Mouse (Mus musculus): ENCODE data around the gene Lamb3. TPM values are rescaled to one million over a fixed set of nuclear protein-coding genes. Genes with fewer than 3 reads are reported as not detected.
"Not testable (repeated sequence)": the region's sequence is repeated elsewhere in the genome, so short reads cannot be mapped to it uniquely, and the experiment has no call there.

Lamb3 gene
- polyA plus RNA-seq, 1 experiment from 2014 or later, result 24.4 TPM

DNA sequence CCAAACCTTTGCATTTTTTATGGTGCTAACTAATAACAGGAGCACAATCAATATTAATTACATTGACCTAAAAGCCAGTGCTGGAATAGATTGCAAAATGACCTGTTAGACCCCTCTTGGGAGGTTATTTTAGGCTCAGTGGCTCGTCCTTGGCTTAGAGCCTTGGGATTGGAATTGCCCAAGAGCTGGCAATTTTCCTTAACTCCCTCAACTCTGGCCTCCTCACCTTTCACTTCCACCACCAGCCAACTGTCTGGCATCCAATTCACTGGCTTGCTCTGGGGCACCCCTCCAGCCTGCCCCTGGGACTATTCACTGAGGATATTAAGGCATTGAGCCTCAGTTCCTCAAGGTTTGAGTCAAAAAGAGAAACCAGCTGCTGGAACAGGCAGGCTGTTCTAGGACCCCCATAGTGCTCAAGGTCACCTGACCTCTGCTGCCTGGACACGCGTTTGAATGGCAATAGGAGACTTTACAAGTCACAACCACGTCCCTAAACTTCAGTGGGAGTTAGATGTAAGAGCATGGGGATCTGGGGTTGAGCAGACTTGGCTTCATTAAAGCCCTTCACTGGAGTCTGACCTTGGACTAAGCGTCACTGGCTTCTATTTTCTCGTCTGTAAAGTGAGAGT, 71.0 kb downstream of the Lamb3 start:
- Histone ChIP-seq H3K36me3 (ENCODE audit: insufficient read depth) (no peaks in the 10 kb centered on the region), H3K4me1 (ENCODE audit: insufficient read depth) (no peaks in the 10 kb centered on the region), H3K4me3 (ENCODE audit: low read depth, low read length) (no peak overlapping the region), H3K27ac (ENCODE audit: low read depth) (no peak overlapping the region), H3K27me3 (ENCODE audit: insufficient read depth, low read length) (no peaks in the 10 kb centered on the region), H3K9ac (no peak overlapping the region), H3K9me3 (ENCODE audit: low read depth, low read length) (no peaks in the 10 kb centered on the region), H3K4me2 (no peak overlapping the region)
- DNase-seq, result no peak
- no peak for ATAC-seq (ENCODE audit: insufficient read depth)
- 50% methylated on average over 6 of the region's 6 CpGs for WGBS
- no peak for TF ChIP-seq CTCF (IDR thresholded peaks at IDR 0.05; ENCODE audit: low read depth)

DNA sequence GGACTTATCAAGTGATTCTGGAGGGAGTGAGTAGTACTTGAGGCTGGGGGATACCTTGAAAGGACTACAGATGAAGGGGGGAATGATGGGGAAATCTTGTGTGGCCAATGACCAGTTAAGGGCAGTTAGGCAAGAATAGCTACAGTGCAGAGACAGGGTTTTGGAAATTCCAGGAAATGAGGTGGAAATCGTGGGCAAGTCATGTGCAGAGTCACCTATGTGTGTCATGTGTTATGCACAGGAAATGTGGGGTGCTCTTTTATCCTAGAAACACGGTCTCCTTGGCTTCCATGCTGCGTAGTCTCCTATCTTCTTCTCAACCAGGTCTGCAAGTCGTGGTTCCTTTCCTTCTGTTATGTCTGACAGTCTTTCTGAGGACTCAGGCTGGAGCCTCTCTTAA, 72.0 kb downstream of the Lamb3 start:
- H3K9ac ChIP-seq, result no peak overlapping the region
- no peaks in the 10 kb centered on the region for H3K9me3 ChIP-seq (ENCODE audit: low read depth, low read length)
- DNase-seq, result no peak
- H3K4me1 ChIP-seq (ENCODE audit: insufficient read depth), result no peaks in the 10 kb centered on the region
- no peak for ATAC-seq (ENCODE audit: insufficient read depth)
- TF ChIP-seq CTCF (IDR thresholded peaks at IDR 0.05; ENCODE audit: low read depth), result no peak
- H3K4me3 ChIP-seq (ENCODE audit: low read depth, low read length), result no peak overlapping the region
- WGBS, result 73% methylated on average over 4 of the region's 4 CpGs
- no peak overlapping the region for H3K4me2 ChIP-seq
- no peak overlapping the region for H3K27ac ChIP-seq (ENCODE audit: low read depth)
- H3K36me3 ChIP-seq (ENCODE audit: insufficient read depth), result no peaks in the 10 kb centered on the region
- no peaks in the 10 kb centered on the region for H3K27me3 ChIP-seq (ENCODE audit: insufficient read depth, low read length)

DNA sequence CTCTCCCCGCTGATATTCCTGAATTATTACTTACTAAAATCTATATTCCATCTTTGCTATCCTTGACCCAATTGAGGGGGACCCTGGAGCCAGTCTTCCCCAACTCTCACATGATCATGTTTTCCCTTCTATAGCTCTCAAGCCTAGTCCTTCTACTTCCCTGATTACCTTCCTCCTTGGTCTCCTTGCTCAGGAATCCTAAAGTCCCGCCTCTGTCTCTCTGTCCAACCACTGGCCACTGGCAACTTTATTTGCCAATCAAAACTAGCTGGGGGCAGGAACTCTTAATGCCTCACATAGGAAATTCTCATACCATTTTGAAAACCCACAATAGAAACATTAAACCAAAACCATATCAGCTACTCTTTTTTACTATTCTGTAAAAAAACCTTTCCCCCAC, 73.8 kb downstream of the Lamb3 start:
- ATAC-seq (ENCODE audit: insufficient read depth) (no peak), DNase-seq (no peak)
- Histone ChIP-seq H3K9ac (no peak overlapping the region), H3K4me1 (ENCODE audit: insufficient read depth) (no peaks in the 10 kb centered on the region), H3K36me3 (ENCODE audit: insufficient read depth) (no peaks in the 10 kb centered on the region), H3K9me3 (ENCODE audit: low read depth, low read length) (no peaks in the 10 kb centered on the region), H3K27me3 (ENCODE audit: insufficient read depth, low read length) (no peaks in the 10 kb centered on the region), H3K27ac (ENCODE audit: low read depth) (no peak overlapping the region), H3K4me3 (ENCODE audit: low read depth, low read length) (no peak overlapping the region), H3K4me2 (no peak overlapping the region)
- TF ChIP-seq CTCF (IDR thresholded peaks at IDR 0.05; ENCODE audit: low read depth), result no peak
- 86% methylated on average over 2 of the region's 2 CpGs for WGBS

DNA sequence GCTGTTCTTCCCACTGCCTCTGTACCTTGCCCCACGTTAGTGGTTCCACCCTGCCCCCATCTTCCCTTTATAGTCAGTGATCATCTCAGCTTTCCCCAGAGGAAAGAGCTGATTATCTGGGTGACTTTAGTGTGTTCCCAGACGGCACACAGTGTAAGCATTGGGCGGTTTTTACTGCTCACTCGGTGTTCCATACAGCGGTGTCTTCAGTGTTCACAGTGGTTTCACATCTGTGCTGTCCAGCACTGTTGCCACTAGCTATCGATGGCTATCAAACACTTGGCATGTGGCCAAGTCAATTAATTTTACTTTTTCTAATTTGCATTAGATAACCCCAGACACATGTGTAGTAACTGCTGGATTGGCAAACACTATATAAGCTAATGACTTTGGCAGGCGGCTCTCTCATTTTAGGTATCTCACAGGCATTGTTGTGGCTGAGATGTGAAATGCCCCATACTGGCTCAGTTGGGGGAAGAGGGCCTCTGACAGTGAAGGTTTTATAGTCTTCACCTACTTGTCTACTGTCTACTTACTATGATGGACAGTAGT, 76.8 kb downstream of the Lamb3 start:
- Histone ChIP-seq H3K4me1 (ENCODE audit: insufficient read depth) (no peaks in the 10 kb centered on the region), H3K27me3 (ENCODE audit: insufficient read depth, low read length) (no peaks in the 10 kb centered on the region), H3K4me2 (no peak overlapping the region), H3K9me3 (ENCODE audit: low read depth, low read length) (no peaks in the 10 kb centered on the region), H3K4me3 (ENCODE audit: low read depth, low read length) (no peak overlapping the region), H3K36me3 (ENCODE audit: insufficient read depth) (no peaks in the 10 kb centered on the region), H3K27ac (ENCODE audit: low read depth) (no peak overlapping the region), H3K9ac (no peak overlapping the region)
- no peak for ATAC-seq (ENCODE audit: insufficient read depth)
- DNase-seq, result no peak
- no peak for TF ChIP-seq CTCF (IDR thresholded peaks at IDR 0.05; ENCODE audit: low read depth)
- WGBS, result 65% methylated on average over 7 of the region's 7 CpGs

DNA sequence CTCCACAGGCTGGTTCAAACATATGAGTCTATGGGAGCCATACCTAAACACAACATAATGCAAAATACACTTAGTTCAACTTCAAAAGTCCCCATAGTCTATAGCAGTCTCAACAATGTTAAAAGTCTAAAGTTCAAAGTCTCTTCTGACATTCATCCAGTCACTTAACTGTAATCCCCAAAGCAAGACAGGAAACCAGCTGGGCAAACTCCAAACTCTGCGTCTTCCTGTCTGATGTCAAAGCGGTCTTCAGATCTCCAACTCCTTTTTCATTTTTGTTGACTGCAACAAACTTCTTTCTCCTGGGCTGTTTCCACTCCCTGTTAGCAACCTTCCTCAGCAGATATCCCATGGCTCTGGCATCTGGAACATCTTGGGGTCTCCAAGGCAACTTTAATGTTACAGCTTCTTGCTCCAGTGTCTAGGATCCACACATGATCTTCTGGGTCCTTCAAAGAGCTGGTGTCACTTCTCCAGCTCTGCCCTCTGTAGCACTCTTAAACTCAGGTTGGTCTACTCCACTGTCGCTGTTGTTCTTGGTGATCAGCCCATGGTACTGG, 78.3 kb downstream of the Lamb3 start:
- ATAC-seq (ENCODE audit: insufficient read depth); H3K36me3 ChIP-seq (ENCODE audit: insufficient read depth); H3K27ac ChIP-seq (ENCODE audit: low read depth); H3K27me3 ChIP-seq (ENCODE audit: insufficient read depth, low read length); H3K9ac ChIP-seq; H3K4me2 ChIP-seq; H3K4me3 ChIP-seq (ENCODE audit: low read depth, low read length); DNase-seq; H3K9me3 ChIP-seq (ENCODE audit: low read depth, low read length); H3K4me1 ChIP-seq (ENCODE audit: insufficient read depth): not testable (repeated sequence)
- WGBS, result 77% methylated on average over 3 of the region's 3 CpGs

DNA sequence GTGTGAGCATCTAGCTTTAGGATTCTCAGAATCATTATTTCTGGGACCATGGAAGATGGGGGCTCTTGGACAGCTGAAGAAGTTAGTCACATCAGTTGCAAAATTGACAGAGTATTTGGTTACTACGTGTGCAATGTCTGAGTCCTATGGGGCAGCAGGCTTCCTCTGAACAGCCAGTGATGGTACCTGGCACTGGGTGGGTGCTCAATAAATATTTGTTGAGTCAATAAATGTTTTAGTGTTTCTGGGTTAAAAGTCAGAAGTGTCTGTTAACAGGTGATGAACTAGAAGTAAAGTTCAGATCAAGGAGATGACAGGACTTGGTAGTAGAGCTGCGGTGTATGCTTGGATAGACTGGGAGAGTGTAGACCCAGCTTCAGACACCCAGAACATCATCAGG, 80.1 kb downstream of the Lamb3 start:
- Histone ChIP-seq H3K27ac (ENCODE audit: low read depth) (no peak overlapping the region), H3K4me2 (no peak overlapping the region), H3K27me3 (ENCODE audit: insufficient read depth, low read length) (no peaks in the 10 kb centered on the region), H3K4me1 (ENCODE audit: insufficient read depth) (no peaks in the 10 kb centered on the region; the same call in 1 of the 2 replicates), H3K4me3 (ENCODE audit: low read depth, low read length) (no peak overlapping the region), H3K9ac (no peak overlapping the region), H3K36me3 (ENCODE audit: insufficient read depth) (no peaks in the 10 kb centered on the region), H3K9me3 (ENCODE audit: low read depth, low read length) (no peaks in the 10 kb centered on the region)
- WGBS, result 51% methylated on average over 2 of the region's 2 CpGs
- DNase-seq (no peak), ATAC-seq (ENCODE audit: insufficient read depth) (no peak)
- no peak for TF ChIP-seq CTCF (IDR thresholded peaks at IDR 0.05; ENCODE audit: low read depth)

DNA sequence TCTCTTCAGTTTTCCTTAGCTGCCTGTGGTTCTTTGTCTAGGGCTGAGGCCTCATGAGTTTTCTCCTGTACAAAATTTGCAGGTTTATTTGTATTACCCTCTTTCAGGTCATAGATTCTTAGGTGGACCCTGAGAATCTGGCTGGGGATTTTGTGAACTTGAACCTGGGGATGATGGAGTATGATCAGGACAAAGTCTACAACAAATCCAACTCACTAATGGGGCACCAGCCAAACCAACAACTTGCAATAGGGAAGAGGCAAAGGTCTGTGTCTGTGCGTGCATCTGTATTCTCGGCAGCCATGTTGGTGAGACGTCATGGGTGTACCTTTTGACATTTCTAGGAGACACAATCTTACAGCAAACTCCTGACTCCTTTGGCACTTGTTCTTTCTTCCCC, 81.6 kb downstream of the Lamb3 start:
- no peak overlapping the region for H3K27ac ChIP-seq (ENCODE audit: low read depth)
- no peak for TF ChIP-seq CTCF (IDR thresholded peaks at IDR 0.05; ENCODE audit: low read depth)
- WGBS, result 84% methylated on average over 3 of the region's 3 CpGs
- no peaks in the 10 kb centered on the region for H3K36me3 ChIP-seq (ENCODE audit: insufficient read depth)
- H3K9ac ChIP-seq, result no peak overlapping the region
- H3K4me1 ChIP-seq (ENCODE audit: insufficient read depth), result no peaks in the 10 kb centered on the region; the same call in 1 of the 2 replicates
- no peaks in the 10 kb centered on the region for H3K27me3 ChIP-seq (ENCODE audit: insufficient read depth, low read length)
- DNase-seq, result no peak
- no peak overlapping the region for H3K4me3 ChIP-seq (ENCODE audit: low read depth, low read length)
- H3K4me2 ChIP-seq, result no peak overlapping the region
- no peaks in the 10 kb centered on the region for H3K9me3 ChIP-seq (ENCODE audit: low read depth, low read length)
- no peak for ATAC-seq (ENCODE audit: insufficient read depth)

Data from lung, embryonic 14.5 days (tissue).